Mouse (Mus musculus) left cerebral cortex, adult 9 months (tissue): ENCODE data around the gene Zfp36l2.
A peak's percentile ranks its signal among the peaks of the same experiment; 100 is the strongest.
"Not testable (repeated sequence)": the region's sequence is repeated elsewhere in the genome, so short reads cannot be mapped to it uniquely, and the experiment has no call there.

ENCODE experiments used
- DNase-seq, 2 experiments: peaks; one replicate each; pipeline ENCODE4 v3.0.0; 2022; ENCODE audit warnings: low spot score in 2 of 2

The Zfp36l2 gene

GRCm38 (mm10) chr17:84195003-84195395, 7.3 kb upstream of the Zfp36l2 start:
- no peak for DNase-seq

- DNase-seq, result no peak
Measured at GRCm38 (mm10) chr17:84194282-84195002, 6.7 kb upstream of the Zfp36l2 start.

GRCm38 (mm10) chr17:84193411-84193810, 5.7 kb upstream of the Zfp36l2 start:
- no peak for DNase-seq

- no peak for DNase-seq
Measured at GRCm38 (mm10) chr17:84191946-84192345, 4.2 kb upstream of the Zfp36l2 start.

GRCm38 (mm10) chr17:84190885-84191284, 3.1 kb upstream of the Zfp36l2 start:
- peak in 1 of 2 experiments; percentile 87 for DNase-seq

GRCm38 (mm10) chr17:84189127-84189854, 1.5 kb upstream of the Zfp36l2 start:
- DNase-seq, result no peak

- DNase-seq, result peak in 1 of 2 experiments; percentile 87
Measured at GRCm38 (mm10) chr17:84188374-84188961, 721 bp upstream of the Zfp36l2 start.

GRCm38 (mm10) chr17:84187264-84187663, 483 bp downstream of the Zfp36l2 start:
- DNase-seq, result not testable (repeated sequence)

- no peak for DNase-seq
Measured at GRCm38 (mm10) chr17:84186451-84187202, 1.1 kb downstream of the Zfp36l2 start.

- no peak for DNase-seq
Measured at GRCm38 (mm10) chr17:84185581-84186450, 1.9 kb downstream of the Zfp36l2 start.

GRCm38 (mm10) chr17:84185011-84185411, 2.7 kb downstream of the Zfp36l2 start:
- no peak for DNase-seq

GRCm38 (mm10) chr17:84183291-84183781, 4.4 kb downstream of the Zfp36l2 start:
- peak in 1 of 2 experiments; percentile 77 for DNase-seq

- DNase-seq, result no peak
Measured at GRCm38 (mm10) chr17:84182311-84183271, 5.2 kb downstream of the Zfp36l2 start.

- peak in 1 of 2 experiments; percentile 46 for DNase-seq
Measured at GRCm38 (mm10) chr17:84181502-84182310, 6.0 kb downstream of the Zfp36l2 start.

GRCm38 (mm10) chr17:84180715-84181501, 6.8 kb downstream of the Zfp36l2 start:
- no peak for DNase-seq

GRCm38 (mm10) chr17:84179973-84180365, 7.8 kb downstream of the Zfp36l2 start:
- no peak for DNase-seq

GRCm38 (mm10) chr17:84179026-84179972, 8.4 kb downstream of the Zfp36l2 start:
- no peak for DNase-seq
